8 mouse cellular contexts compared by ENCODE assay signal in the genomic region with DNA sequence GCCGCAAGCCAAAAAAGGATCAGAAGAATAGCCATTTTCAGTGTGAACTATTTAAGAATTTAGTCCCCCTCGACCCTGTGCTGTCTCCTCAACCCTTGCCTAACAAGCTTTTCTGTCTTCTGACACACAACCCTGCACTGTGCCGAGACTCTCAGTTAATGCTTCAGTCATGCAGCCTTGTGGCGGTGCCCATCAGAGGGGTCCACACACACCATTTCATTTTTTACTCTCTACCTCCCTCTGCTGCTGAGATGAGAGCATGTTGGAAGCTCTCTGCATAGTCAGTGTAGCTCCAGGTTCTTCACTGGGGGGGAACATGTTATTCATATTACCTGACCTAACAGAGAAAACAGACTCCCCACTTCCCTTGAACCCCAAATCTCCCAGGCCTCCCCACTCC. TPM values are rescaled to one million over a fixed set of nuclear protein-coding genes. Genes with fewer than 3 reads are reported as not detected.
DNase-seq lines count a peak whose midpoint lies in the region; ATAC-seq and TF ChIP-seq lines count a peak whose summit lies in the region.

No protein-coding gene starts in this region.

- no peaks in the 10 kb centered on the region for H3K27me3 ChIP-seq in liver, embryonic 14.5 days (ENCODE audit: control insufficient read depth, insufficient read depth, low read length)
- peaks cover 9% of the 10 kb centered on the region for H3K27me3 ChIP-seq in hindbrain, embryonic 13.5 days

- H3K9ac ChIP-seq in liver, embryonic 14.5 days (replicated peaks): no peak overlapping the region
- no peak overlapping the region for H3K9ac ChIP-seq in hindbrain, embryonic 13.5 days

- peaks cover 0 to 6% of the 10 kb centered on the region in 2 experiments; a peak in 3 of 4 replicates for H3K4me1 ChIP-seq in liver, embryonic 14.5 days (replicated peaks; ENCODE audit: control insufficient read depth in 2 of 2, insufficient read depth in 2 of 2, low read length in 1 of 2)
- H3K4me1 ChIP-seq in hindbrain, embryonic 13.5 days (replicated peaks): peaks cover 37% of the 10 kb centered on the region

- no peaks in the 10 kb centered on the region for H3K36me3 ChIP-seq in liver, embryonic 14.5 days (replicated peaks; ENCODE audit: control insufficient read depth, insufficient read depth, low read depth)
- H3K36me3 ChIP-seq in hindbrain, embryonic 13.5 days: peaks cover 23% of the 10 kb centered on the region

- no peak overlapping the region for H3K4me3 ChIP-seq in liver, embryonic 14.5 days (ENCODE audit: insufficient read depth in 1 of 2, low read depth in 2 of 2, low read length in 2 of 2)
- no peak overlapping the region for H3K4me3 ChIP-seq in hindbrain, embryonic 13.5 days

- no peak for TF ChIP-seq EP300 in liver, embryonic 14.5 days (IDR thresholded peaks at IDR 0.05; ENCODE audit: low read depth)

- 58% methylated on average over 4 of the region's 4 CpGs for WGBS in liver, embryonic 14.5 days (ENCODE audit: insufficient replicate concordance)
- WGBS in hindbrain, embryonic 13.5 days: 55% methylated on average over 4 of the region's 4 CpGs

- H3K27ac ChIP-seq in liver, embryonic 14.5 days: no peak overlapping the region
- H3K27ac ChIP-seq in hindbrain, embryonic 13.5 days: no peak overlapping the region

- DNase-seq in CD4-positive, CD25-positive, alpha-beta regulatory T cell, adult 2 months (ENCODE audit: low read depth, low spot score): peak; percentile 49
- no peak for DNase-seq in liver, embryonic 14.5 days (ENCODE audit: low read depth in 3 of 3, low spot score in 3 of 3)
- DNase-seq in liver: no peak
- peak; percentile 70 for DNase-seq in retina, postnatal 1 day
- no peak for DNase-seq in ovary, postnatal 36 days (ENCODE audit: low spot score)

- TF ChIP-seq CTCF in liver, embryonic 14.5 days (IDR thresholded peaks at IDR 0.05; ENCODE audit: low read depth): peak; percentile 48

- ATAC-seq in CD4-positive, CD25-positive, alpha-beta regulatory T cell, adult 4 months: no peak
- no peak for ATAC-seq in liver, embryonic 14.5 days (ENCODE audit: insufficient read depth)
- peak; percentile 48; the same call in 1 of the 2 replicates for ATAC-seq in hindbrain, embryonic 13.5 days (ENCODE audit: low FRiP score)
- no peak for ATAC-seq in cerebellum, adult (ENCODE audit: insufficient number of reproducible peaks, low FRiP score, low TSS enrichment)

- no peak overlapping the region for H3K4me2 ChIP-seq in liver, embryonic 14.5 days (ENCODE audit: low read depth)
- H3K4me2 ChIP-seq in hindbrain, embryonic 13.5 days: no peak overlapping the region

- H3K9me3 ChIP-seq in liver, embryonic 14.5 days (ENCODE audit: control insufficient read depth, low read length): no peaks in the 10 kb centered on the region
- H3K9me3 ChIP-seq in hindbrain, embryonic 13.5 days: no peaks in the 10 kb centered on the region

RNA-seq across cellular contexts. Expression of gene Lrrc8c, which starts 27.8 kb away (rescaled TPM):
- 10 to 100 TPM; 69.5 to 73.5 TPM for polyA plus RNA-seq in CD4-positive, CD25-positive, alpha-beta regulatory T cell, adult 4 months (2017; shearing (Covaris generic))
- polyA plus RNA-seq in liver, embryonic 14.5 days (2012; rRNA removed): 6.2 and 6.5 TPM in 2 replicates
- polyA plus RNA-seq in liver, embryonic 14.5 days (2014; fragmentation: Nextera tagmentation; extraction: Ambion mirVana): 18.0 and 22.4 TPM in 2 replicates
- 11.8 and 14.0 TPM in 2 replicates for polyA plus RNA-seq in hindbrain, embryonic 13.5 days (2015; fragmentation: Nextera tagmentation; extraction: Ambion mirVana)

Comparison
In these comparisons a context has a peak if more than half of its experiments do, and no peak if none do; other contexts are left out.
1. DNase-seq: peak in CD4-positive, CD25-positive, alpha-beta regulatory T cell, adult 2 months (single experiment) and retina, postnatal 1 day (single experiment); none in liver, embryonic 14.5 days (0 of 3), liver (single experiment) and ovary, postnatal 36 days (single experiment).